In the genomic region with DNA sequence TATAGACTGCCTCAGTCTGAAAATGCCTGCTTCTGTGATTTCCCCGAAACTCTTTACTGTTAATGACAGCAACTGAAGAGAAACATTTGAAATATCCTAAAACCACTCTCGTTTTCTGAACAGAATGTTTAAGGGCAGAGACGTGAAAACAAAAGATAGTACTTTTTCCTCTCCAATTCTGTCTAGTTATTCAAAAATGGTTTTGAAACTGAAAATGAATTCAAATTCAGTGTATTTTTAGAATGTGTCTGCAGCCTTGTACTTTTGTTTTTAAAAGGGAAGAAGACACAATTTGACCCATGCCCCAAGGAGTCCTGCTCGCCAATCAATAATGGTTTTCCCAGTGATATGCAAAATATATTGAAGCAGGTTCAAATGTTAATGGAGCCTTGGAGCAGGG, we compare ENCODE assay signal across 30 mouse cellular contexts.
"Had no signal": no experiment of that assay in that cellular context is flagged by ENCODE, and none has a peak within 500 bp of the region (broad histone marks: within the 10 kb centered on the region; RNA-seq: fewer than 3 reads in every experiment).

No protein-coding gene starts in this region.

- H3K9me3 ChIP-seq: limb, embryonic 10.5 days; limb, embryonic 12.5 days; limb, embryonic 13.5 days; limb, embryonic 15.5 days; liver, embryonic 12.5 days; liver, embryonic 13.5 days; liver, embryonic 15.5 days; lung, embryonic 15.5 days; megakaryocyte, embryonic 14.5 days; midbrain, embryonic 10.5 days; midbrain, embryonic 12.5 days; midbrain, embryonic 13.5 days; midbrain, embryonic 15.5 days; neural tube, embryonic 12.5 days had no signal

- H3K4me2 ChIP-seq: limb, embryonic 12.5 days; limb, embryonic 13.5 days; limb, embryonic 15.5 days; liver, embryonic 11.5 days; liver, embryonic 12.5 days; liver, embryonic 13.5 days; liver, embryonic 15.5 days; lung, embryonic 14.5 days; lung, embryonic 15.5 days; midbrain, embryonic 11.5 days; midbrain, embryonic 12.5 days; midbrain, embryonic 13.5 days; midbrain, embryonic 15.5 days; neural tube, embryonic 12.5 days had no signal

- H3K27me3 ChIP-seq: limb, embryonic 12.5 days; limb, embryonic 13.5 days; limb, embryonic 15.5 days; liver, embryonic 12.5 days; liver, embryonic 13.5 days; liver, embryonic 15.5 days; lung, embryonic 15.5 days; midbrain, embryonic 12.5 days; midbrain, embryonic 13.5 days; midbrain, embryonic 15.5 days; neural tube, embryonic 12.5 days had no signal

- H3K4me1 ChIP-seq: limb, embryonic 10.5 days; limb, embryonic 12.5 days; limb, embryonic 13.5 days; limb, embryonic 15.5 days; liver, embryonic 12.5 days; liver, embryonic 13.5 days; liver, embryonic 15.5 days; lung, embryonic 15.5 days; megakaryocyte, embryonic 14.5 days; midbrain, embryonic 10.5 days; midbrain, embryonic 12.5 days; midbrain, embryonic 13.5 days; midbrain, embryonic 15.5 days; neural tube, embryonic 12.5 days had no signal

- DNase-seq: left cerebral cortex, postnatal 4 days; liver; liver, embryonic 13.5 days; liver, postnatal 0 days; lung, adult 18-20 months; lung, adult 2 months; lung, embryonic 14.5 days; lung, postnatal 10 days; lung, postnatal 14 days; lung, postnatal 36 days; lung, postnatal 4 days; midbrain, embryonic 14.5 days had no signal

- H3K27ac ChIP-seq: limb, embryonic 10.5 days; limb, embryonic 12.5 days; limb, embryonic 13.5 days; limb, embryonic 15.5 days; liver, embryonic 12.5 days; liver, embryonic 13.5 days; liver, embryonic 14.5 days; liver, embryonic 15.5 days; lung, embryonic 15.5 days; macrophage; midbrain, embryonic 10.5 days; midbrain, embryonic 12.5 days; midbrain, embryonic 13.5 days; midbrain, embryonic 15.5 days; neural tube, embryonic 12.5 days had no signal

- H3K36me3 ChIP-seq: limb, embryonic 10.5 days; limb, embryonic 12.5 days; limb, embryonic 13.5 days; limb, embryonic 15.5 days; liver, embryonic 12.5 days; liver, embryonic 13.5 days; liver, embryonic 15.5 days; lung, embryonic 15.5 days; midbrain, embryonic 10.5 days; midbrain, embryonic 12.5 days; midbrain, embryonic 13.5 days; midbrain, embryonic 15.5 days; neural tube, embryonic 12.5 days had no signal

- H3K9ac ChIP-seq: limb, embryonic 12.5 days; limb, embryonic 13.5 days; limb, embryonic 15.5 days; liver, embryonic 12.5 days; liver, embryonic 13.5 days; liver, embryonic 14.5 days; liver, embryonic 15.5 days; liver, postnatal 0 days; lung, embryonic 14.5 days; lung, embryonic 15.5 days; midbrain, embryonic 12.5 days; midbrain, embryonic 13.5 days; midbrain, embryonic 15.5 days; neural tube, embryonic 12.5 days had no signal

- H3K4me3 ChIP-seq: limb, embryonic 10.5 days; limb, embryonic 12.5 days; limb, embryonic 13.5 days; limb, embryonic 15.5 days; liver, embryonic 12.5 days; liver, embryonic 13.5 days; liver, embryonic 15.5 days; lung, embryonic 15.5 days; megakaryocyte, embryonic 14.5 days; midbrain, embryonic 10.5 days; midbrain, embryonic 12.5 days; midbrain, embryonic 13.5 days; midbrain, embryonic 15.5 days; myocyte; neural tube, embryonic 12.5 days had no signal
